Mouse (Mus musculus) telencephalon, adult 2 months (tissue): Measurements from ENCODE around the gene Carf.
A peak's percentile ranks its signal among the peaks of the same experiment; 100 is the strongest.

Source experiments
- DNase-seq: peaks from one replicate; pipeline ENCODE4 v3.0.0-alpha.2; 2011; ENCODE audit warnings: low read depth, low spot score

Gene Carf

DNA sequence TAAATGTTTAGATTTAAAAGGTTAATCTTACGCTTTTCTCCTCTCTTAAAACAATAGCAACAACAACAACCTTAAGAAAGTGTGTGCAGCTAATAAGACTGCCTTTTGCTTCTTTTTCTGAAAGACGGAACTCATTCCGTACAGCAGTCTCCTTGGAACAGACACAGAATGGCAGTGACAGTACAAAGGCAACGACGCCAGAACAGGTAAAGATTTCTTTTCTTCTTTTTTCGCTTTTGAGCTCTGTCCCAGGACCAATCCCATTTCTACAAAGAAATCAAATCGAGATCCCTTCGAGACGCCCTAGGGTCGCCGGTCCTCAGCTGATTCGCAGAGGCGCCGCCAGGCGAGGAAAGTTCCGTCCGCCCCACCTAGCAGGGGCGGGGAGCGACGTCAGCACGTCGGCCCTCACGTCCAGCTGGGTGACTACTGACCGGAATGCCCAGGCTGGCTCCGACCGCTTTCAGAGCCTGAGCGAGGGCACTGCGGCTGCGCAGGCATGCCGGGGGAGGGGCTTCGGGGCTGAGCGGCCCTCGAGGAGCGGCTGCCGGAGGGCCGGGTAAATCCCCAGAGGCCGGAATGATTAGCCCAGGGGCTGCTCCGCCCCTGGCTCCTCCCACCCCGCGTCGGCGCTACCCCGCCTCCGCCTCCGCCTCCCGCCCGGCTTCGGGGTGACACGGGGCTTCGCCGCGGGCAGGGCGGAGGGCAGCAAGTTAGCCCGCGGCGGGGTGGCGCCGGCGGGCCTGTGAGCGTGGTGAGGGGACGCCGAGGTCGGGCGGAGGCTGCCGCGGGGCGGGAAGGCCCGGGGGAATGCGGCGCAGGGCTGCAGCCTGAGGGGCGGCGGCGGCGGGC lies 82.1 kb downstream of the Carf start, which contains the start of gene Nbeal1:
Gene Nbeal1 (plus strand): TSS at position 668 of the 852 bp plus-strand sequence.
- peak; percentile 96 for DNase-seq

- no peak for DNase-seq
Observed at GRCm38 (mm10) chr1:60180784-60181221, 82.8 kb downstream of the Carf start.

- no peak for DNase-seq
Observed at GRCm38 (mm10) chr1:60188454-60188853, 90.4 kb downstream of the Carf start.

- DNase-seq = no peak
Observed at GRCm38 (mm10) chr1:60196813-60197212, 98.8 kb downstream of the Carf start.

- no peak for DNase-seq
Observed at GRCm38 (mm10) chr1:60199006-60199405, 101.0 kb downstream of the Carf start.
